Mouse (Mus musculus) liver, adult 2 months (tissue): ENCODE measurements around the gene Unc119b.

Experiments
- CTCF ChIP-seq: fragments of 200-500 bp; IDR thresholded peaks from 2 replicates; pipeline ENCODE4 v1.5.1; 2011; ENCODE audit warnings: low read depth, low read length, control low read depth
- POLR2A ChIP-seq: fragments of 200-500 bp; IDR thresholded peaks from 2 replicates; pipeline ENCODE4 v1.6.1; 2011; ENCODE audit warnings: low read length, control low read depth; ENCODE audit not compliant: insufficient read depth; ENCODE audit errors: extremely low read depth

DNA sequence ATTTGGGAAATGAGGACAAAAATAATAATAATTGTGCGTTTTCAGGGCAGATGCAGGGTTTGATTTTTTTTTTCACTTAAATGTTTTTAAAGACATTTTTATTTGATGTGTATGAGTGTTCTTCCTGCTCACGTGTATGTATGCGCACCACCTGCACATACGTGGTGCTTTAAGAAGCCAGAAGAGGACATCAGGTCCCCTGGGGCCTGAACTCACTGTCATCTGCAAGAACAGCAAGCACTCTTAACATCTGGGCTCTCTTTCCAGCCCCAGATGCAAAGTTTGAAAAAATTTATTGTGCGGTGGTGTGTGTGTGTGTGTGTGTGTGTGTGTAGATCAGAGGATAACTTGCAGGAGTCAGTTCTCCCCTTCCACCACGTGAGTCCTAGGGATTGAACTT is 43.1 kb upstream of the Unc119b start:
- TF ChIP-seq POLR2A (no peak), CTCF (no peak)
